Mouse (Mus musculus): ENCODE data around the gene Mcfd2. TPM values are rescaled to one million over a fixed set of nuclear protein-coding genes. Genes with fewer than 3 reads are reported as not detected.

The Mcfd2 gene
- polyA plus RNA-seq, 1 experiment = 62.1 TPM

- Histone ChIP-seq H3K4me1 (ENCODE audit: control insufficient read depth, insufficient read depth, low read length) (no peaks in the 10 kb centered on the region), H3K27ac (ENCODE audit: insufficient read depth, low read length) (no peak overlapping the region), H3K4me3 (ENCODE audit: insufficient read depth, low read length) (no peak overlapping the region)
- no peak for TF ChIP-seq CTCF (IDR thresholded peaks at IDR 0.05; ENCODE audit: extremely low read depth, insufficient read depth, low read length)
- TF ChIP-seq POLR2A (IDR thresholded peaks at IDR 0.05; ENCODE audit: extremely low read depth, insufficient read depth, low read length) = no peak
Observed at GRCm38 (mm10) chr17:87291037-87291436, 25.3 kb upstream of the Mcfd2 start.

- no peak overlapping the region for H3K4me3 ChIP-seq (ENCODE audit: insufficient read depth, low read length)
- no peak overlapping the region for H3K27ac ChIP-seq (ENCODE audit: insufficient read depth, low read length)
- TF ChIP-seq POLR2A (IDR thresholded peaks at IDR 0.05; ENCODE audit: extremely low read depth, insufficient read depth, low read length) (no peak), CTCF (IDR thresholded peaks at IDR 0.05; ENCODE audit: extremely low read depth, insufficient read depth, low read length) (no peak)
- H3K4me1 ChIP-seq (ENCODE audit: control insufficient read depth, insufficient read depth, low read length) = 0 out of 2 replicates have a peak, but pooled peaks cover 1% of the 10 kb centered on the region
Observed at GRCm38 (mm10) chr17:87289367-87289766, 23.6 kb upstream of the Mcfd2 start.

GRCm38 (mm10) chr17:87288131-87288530, 22.4 kb upstream of the Mcfd2 start:
- Histone ChIP-seq H3K4me3 (ENCODE audit: insufficient read depth, low read length) (no peak overlapping the region), H3K27ac (ENCODE audit: insufficient read depth, low read length) (no peak overlapping the region), H3K4me1 (ENCODE audit: control insufficient read depth, insufficient read depth, low read length) (0 out of 2 replicates have a peak, but pooled peaks cover 1% of the 10 kb centered on the region)
- no peak for TF ChIP-seq POLR2A (IDR thresholded peaks at IDR 0.05; ENCODE audit: extremely low read depth, insufficient read depth, low read length)
- TF ChIP-seq CTCF (IDR thresholded peaks at IDR 0.05; ENCODE audit: extremely low read depth, insufficient read depth, low read length) = no peak

- Histone ChIP-seq H3K4me1 (ENCODE audit: control insufficient read depth, insufficient read depth, low read length) (0 out of 2 replicates have a peak, but pooled peaks cover 1% of the 10 kb centered on the region), H3K4me3 (ENCODE audit: insufficient read depth, low read length) (no peak overlapping the region), H3K27ac (ENCODE audit: insufficient read depth, low read length) (no peak overlapping the region)
- no peak for TF ChIP-seq POLR2A (IDR thresholded peaks at IDR 0.05; ENCODE audit: extremely low read depth, insufficient read depth, low read length)
- TF ChIP-seq CTCF (IDR thresholded peaks at IDR 0.05; ENCODE audit: extremely low read depth, insufficient read depth, low read length) = no peak
Observed at GRCm38 (mm10) chr17:87287197-87287777, 21.6 kb upstream of the Mcfd2 start.

GRCm38 (mm10) chr17:87286481-87287143, 20.9 kb upstream of the Mcfd2 start:
- H3K4me3 ChIP-seq (ENCODE audit: insufficient read depth, low read length) = no peak overlapping the region
- no peak overlapping the region for H3K27ac ChIP-seq (ENCODE audit: insufficient read depth, low read length)
- TF ChIP-seq CTCF (IDR thresholded peaks at IDR 0.05; ENCODE audit: extremely low read depth, insufficient read depth, low read length) (no peak), POLR2A (IDR thresholded peaks at IDR 0.05; ENCODE audit: extremely low read depth, insufficient read depth, low read length) (no peak)
- H3K4me1 ChIP-seq (ENCODE audit: control insufficient read depth, insufficient read depth, low read length) = 0 out of 2 replicates have a peak, but pooled peaks cover 1% of the 10 kb centered on the region

- Histone ChIP-seq H3K4me3 (ENCODE audit: insufficient read depth, low read length) (no peak overlapping the region), H3K27ac (ENCODE audit: insufficient read depth, low read length) (no peak overlapping the region), H3K4me1 (ENCODE audit: control insufficient read depth, insufficient read depth, low read length) (0 out of 2 replicates have a peak, but pooled peaks cover 1% of the 10 kb centered on the region)
- TF ChIP-seq CTCF (IDR thresholded peaks at IDR 0.05; ENCODE audit: extremely low read depth, insufficient read depth, low read length) = no peak
- no peak for TF ChIP-seq POLR2A (IDR thresholded peaks at IDR 0.05; ENCODE audit: extremely low read depth, insufficient read depth, low read length)
Observed at GRCm38 (mm10) chr17:87285731-87286465, 20.2 kb upstream of the Mcfd2 start.

- TF ChIP-seq POLR2A (IDR thresholded peaks at IDR 0.05; ENCODE audit: extremely low read depth, insufficient read depth, low read length) (no peak), CTCF (IDR thresholded peaks at IDR 0.05; ENCODE audit: extremely low read depth, insufficient read depth, low read length) (no peak)
- Histone ChIP-seq H3K4me1 (ENCODE audit: control insufficient read depth, insufficient read depth, low read length) (0 out of 2 replicates have a peak, but pooled peaks cover 1% of the 10 kb centered on the region), H3K27ac (ENCODE audit: insufficient read depth, low read length) (no peak overlapping the region), H3K4me3 (ENCODE audit: insufficient read depth, low read length) (no peak overlapping the region)
Observed at GRCm38 (mm10) chr17:87284482-87285040, 18.8 kb upstream of the Mcfd2 start.

GRCm38 (mm10) chr17:87283755-87284481, 18.2 kb upstream of the Mcfd2 start:
- Histone ChIP-seq H3K4me1 (ENCODE audit: control insufficient read depth, insufficient read depth, low read length) (0 out of 2 replicates have a peak, but pooled peaks cover 1% of the 10 kb centered on the region), H3K4me3 (ENCODE audit: insufficient read depth, low read length) (peak overlapping the region; percentile 75), H3K27ac (ENCODE audit: insufficient read depth, low read length) (no peak overlapping the region)
- TF ChIP-seq POLR2A (IDR thresholded peaks at IDR 0.05; ENCODE audit: extremely low read depth, insufficient read depth, low read length) = no peak
- TF ChIP-seq CTCF (IDR thresholded peaks at IDR 0.05; ENCODE audit: extremely low read depth, insufficient read depth, low read length) = no peak

Measured in cortical plate, adult 2 months (tissue).